Mouse (Mus musculus) embryonic fibroblast, embryonic 13.5 days (primary cell): ENCODE results near the gene Gprc6a.

Experiments
- CTCF ChIP-seq: IDR thresholded peaks from 2 replicates; pipeline ENCODE4 v1.5.1; 2011; ENCODE audit warnings: mild to moderate bottlenecking, control low read depth, low read length, moderate library complexity, borderline replicate concordance; ENCODE audit not compliant: insufficient read depth
- POLR2A ChIP-seq: IDR thresholded peaks from 2 replicates; pipeline ENCODE4 v1.6.1; 2011; ENCODE audit warnings: low read depth, mild to moderate bottlenecking, control low read depth, low read length, moderate library complexity

DNA sequence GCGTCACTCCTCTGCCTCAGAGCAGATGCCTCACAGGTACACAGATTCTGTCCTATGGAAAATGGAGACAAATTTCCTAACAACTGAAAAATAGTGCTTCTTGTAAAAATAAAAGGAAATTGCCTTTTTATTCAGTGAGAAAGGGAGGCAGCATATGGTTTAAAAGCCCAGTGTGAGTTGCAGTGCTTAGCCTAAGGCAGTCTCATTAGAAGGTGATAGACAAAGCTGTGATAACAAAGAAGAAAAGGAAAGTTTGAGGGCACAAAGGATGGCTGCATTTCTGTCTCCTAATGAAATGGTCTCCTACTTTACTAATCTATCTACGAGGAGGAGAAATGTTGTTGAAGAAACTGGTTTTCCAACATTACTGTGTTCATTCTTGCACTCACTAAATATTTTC lies 12.7 kb downstream of the Gprc6a start:
- TF ChIP-seq POLR2A (no peak), CTCF (no peak)
